Mouse (Mus musculus): ENCODE measurements around the gene Ccdc182. TPM values are rescaled to one million over a fixed set of nuclear protein-coding genes. Genes with fewer than 3 reads are reported as not detected.
A peak's percentile ranks its signal among the peaks of the same experiment; 100 is the strongest.

The Ccdc182 gene
- total RNA-seq (2014; fragmentation: Nextera tagmentation) (not detected in 2 replicates), total RNA-seq (2017) (not detected in 2 replicates)

GRCm38 (mm10) chr11:88293631-88294393 is at the start of gene Ccdc182:
Gene Ccdc182 (plus strand): TSS chr11:88294058.
- ATAC-seq (replicated peaks; ENCODE audit: poor library complexity, severe bottlenecking), result 0 out of 2 replicates have a peak, but pooled peaks have one; percentile 5

GRCm38 (mm10) chr11:88245581-88246170 is 48.2 kb upstream of the Ccdc182 start:
- no peak for ATAC-seq (replicated peaks; ENCODE audit: poor library complexity, severe bottlenecking)

GRCm38 (mm10) chr11:88248636-88249035 is 45.2 kb upstream of the Ccdc182 start:
- no peak for ATAC-seq (replicated peaks; ENCODE audit: poor library complexity, severe bottlenecking)

GRCm38 (mm10) chr11:88250568-88250967 is 43.3 kb upstream of the Ccdc182 start:
- ATAC-seq (replicated peaks; ENCODE audit: poor library complexity, severe bottlenecking), result no peak

- no peak for ATAC-seq (replicated peaks; ENCODE audit: poor library complexity, severe bottlenecking)
Observed at GRCm38 (mm10) chr11:88251295-88251694, 42.6 kb upstream of the Ccdc182 start.

GRCm38 (mm10) chr11:88251972-88252766 is 41.7 kb upstream of the Ccdc182 start:
- peak; percentile 79 for ATAC-seq (replicated peaks; ENCODE audit: poor library complexity, severe bottlenecking)

- no peak for ATAC-seq (replicated peaks; ENCODE audit: poor library complexity, severe bottlenecking)
Observed at GRCm38 (mm10) chr11:88252767-88253513, 40.9 kb upstream of the Ccdc182 start.

GRCm38 (mm10) chr11:88253514-88254167 is 40.2 kb upstream of the Ccdc182 start:
- ATAC-seq (replicated peaks; ENCODE audit: poor library complexity, severe bottlenecking), result no peak

GRCm38 (mm10) chr11:88257700-88258099 is 36.2 kb upstream of the Ccdc182 start:
- ATAC-seq (replicated peaks; ENCODE audit: poor library complexity, severe bottlenecking), result no peak

GRCm38 (mm10) chr11:88258212-88258611 is 35.6 kb upstream of the Ccdc182 start:
- ATAC-seq (replicated peaks; ENCODE audit: poor library complexity, severe bottlenecking), result no peak

GRCm38 (mm10) chr11:88260463-88260862 is 33.4 kb upstream of the Ccdc182 start:
- ATAC-seq (replicated peaks; ENCODE audit: poor library complexity, severe bottlenecking), result no peak

GRCm38 (mm10) chr11:88264889-88265288 is 29.0 kb upstream of the Ccdc182 start:
- ATAC-seq (replicated peaks; ENCODE audit: poor library complexity, severe bottlenecking), result no peak

- no peak for ATAC-seq (replicated peaks; ENCODE audit: poor library complexity, severe bottlenecking)
Observed at GRCm38 (mm10) chr11:88266311-88266710, 27.5 kb upstream of the Ccdc182 start.

GRCm38 (mm10) chr11:88271870-88272269 is 22.0 kb upstream of the Ccdc182 start:
- ATAC-seq (replicated peaks; ENCODE audit: poor library complexity, severe bottlenecking), result peak; percentile 77

- ATAC-seq (replicated peaks; ENCODE audit: poor library complexity, severe bottlenecking), result no peak
Observed at GRCm38 (mm10) chr11:88274111-88274879, 19.6 kb upstream of the Ccdc182 start.

GRCm38 (mm10) chr11:88274901-88275498 is 18.9 kb upstream of the Ccdc182 start:
- ATAC-seq (replicated peaks; ENCODE audit: poor library complexity, severe bottlenecking), result no peak

- ATAC-seq (replicated peaks; ENCODE audit: poor library complexity, severe bottlenecking), result no peak
Observed at GRCm38 (mm10) chr11:88275949-88276348, 17.9 kb upstream of the Ccdc182 start.

- ATAC-seq (replicated peaks; ENCODE audit: poor library complexity, severe bottlenecking), result no peak
Observed at GRCm38 (mm10) chr11:88276534-88277308, 17.1 kb upstream of the Ccdc182 start.
